Mouse (Mus musculus) heart, adult 2 months (tissue): Measurements from ENCODE around the gene Mmp24. TPM values are rescaled to one million over a fixed set of nuclear protein-coding genes. Genes with fewer than 3 reads are reported as not detected.

Experiments
- DNase-seq, 2 experiments: peaks; one replicate each; pipeline ENCODE4 v3.0.0; 2021
- H3K27ac ChIP-seq: fragments of 200-600 bp; 2 replicates; pipeline ENCODE4 v1.8.1; 2022
- H3K27me3 ChIP-seq: fragments of 200-500 bp; 2 replicates; pipeline ENCODE4 v1.6.1; 2012; ENCODE audit warnings: mild to moderate bottlenecking, low read length, inconsistent platforms, mixed read lengths; ENCODE audit not compliant: control insufficient read depth, insufficient read depth
- H3K36me3 ChIP-seq: fragments of 200-500 bp; 2 replicates; pipeline ENCODE4 v1.6.1; 2012; ENCODE audit warnings: low read length, inconsistent platforms; ENCODE audit not compliant: control insufficient read depth, insufficient read depth
- H3K4me1 ChIP-seq: fragments of 200-500 bp; 2 replicates; pipeline ENCODE4 v1.6.1; 2011; ENCODE audit warnings: low read length; ENCODE audit not compliant: control insufficient read depth, insufficient read depth
- H3K4me3 ChIP-seq: fragments of 200-600 bp; 2 replicates; pipeline ENCODE4 v1.8.1; 2022
- H3K79me2 ChIP-seq: fragments of 200-500 bp; replicated peaks from 2 replicates; pipeline ENCODE4 v1.6.1; 2012; ENCODE audit warnings: mild to moderate bottlenecking, inconsistent platforms, low read length, moderate library complexity, mixed read lengths; ENCODE audit not compliant: control insufficient read depth, insufficient read depth
- H3K9ac ChIP-seq: fragments of 200-500 bp; 2 replicates; pipeline ENCODE4 v1.6.1; 2012; ENCODE audit warnings: low read depth, mild to moderate bottlenecking, control low read depth, inconsistent platforms, low read length, mixed read lengths
- CTCF ChIP-seq: fragments of 200-600 bp; IDR thresholded peaks from 2 replicates; pipeline ENCODE4 v1.8.1; 2022; ENCODE audit warnings: antibody characterized with exemption, mild to moderate bottlenecking, moderate library complexity
- EP300 ChIP-seq: fragments of 200-500 bp; IDR thresholded peaks from 2 replicates; pipeline ENCODE4 v1.6.1; 2011; ENCODE audit warnings: low read depth, low read length, control low read depth; ENCODE audit not compliant: insufficient read depth
- POLR2A ChIP-seq: fragments of 200-500 bp; IDR thresholded peaks from 2 replicates; pipeline ENCODE4 v1.6.1; 2011; ENCODE audit warnings: mild to moderate bottlenecking, low read depth, low read length, control low read depth; ENCODE audit not compliant: insufficient read depth
- WGBS: fragments of 180-500 bp; shearing (Covaris S2); methylation state at CpG from one replicate; pipeline ENCODE4 v1.1.7; 2018; 5-methylcytosine and 5-hydroxymethylcytosine counted together
- intact Hi-C: fragments of 180-260 bp; cut with DNase I; formaldehyde crosslinking; loops from one replicate; pipeline ENCODE4 v1.15.1; 2025
- polyA plus RNA-seq: library from polyadenylated mRNA; depleted of rRNA; stranded (reverse); fragments of >200 nt; gene quantifications from 2 replicates; pipeline ENCODE4 v1.2.3, GENCODE M21; 2012
- total RNA-seq, 2 experiments: library from RNA; stranded (reverse); gene quantifications; 2 replicates each; pipeline ENCODE4 v1.2.3; 2021

Mmp24 gene
- total and polyA plus RNA-seq, 3 experiments, result not detected

DNA sequence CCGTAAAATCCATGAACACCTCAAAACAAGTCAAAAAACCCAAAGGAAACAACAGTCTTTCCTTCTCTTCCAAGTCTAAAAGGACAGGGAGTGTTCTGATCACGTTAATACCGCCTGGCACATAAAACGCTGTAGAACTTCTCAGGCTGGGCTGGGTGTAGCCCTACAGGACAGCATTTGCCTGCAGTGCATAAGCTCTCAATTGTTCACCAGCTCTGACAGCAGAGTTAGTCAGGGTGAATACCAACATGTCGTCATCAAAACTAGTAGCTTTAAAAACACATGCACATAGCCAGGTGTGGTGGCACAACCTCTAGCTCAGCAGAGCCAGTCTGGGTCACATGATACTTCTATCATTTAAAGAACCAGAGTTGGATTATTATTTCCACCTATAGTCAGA lies 45.6 kb downstream of the Mmp24 start:
- no peaks in the 10 kb centered on the region for H3K4me1 ChIP-seq
- H3K36me3 ChIP-seq, result no peaks in the 10 kb centered on the region
- no peak overlapping the region for H3K4me3 ChIP-seq
- intact Hi-C loops, result no loop called here
- H3K27me3 ChIP-seq, result no peaks in the 10 kb centered on the region
- no peak for DNase-seq
- 88% methylated on average over 5 of the region's 5 CpGs for WGBS
- 0 out of 2 replicates have a peak, but pooled peaks cover 2% of the 10 kb centered on the region for H3K79me2 ChIP-seq
- TF ChIP-seq POLR2A, result no peak
- no peak overlapping the region for H3K9ac ChIP-seq
- H3K27ac ChIP-seq, result no peak overlapping the region

DNA sequence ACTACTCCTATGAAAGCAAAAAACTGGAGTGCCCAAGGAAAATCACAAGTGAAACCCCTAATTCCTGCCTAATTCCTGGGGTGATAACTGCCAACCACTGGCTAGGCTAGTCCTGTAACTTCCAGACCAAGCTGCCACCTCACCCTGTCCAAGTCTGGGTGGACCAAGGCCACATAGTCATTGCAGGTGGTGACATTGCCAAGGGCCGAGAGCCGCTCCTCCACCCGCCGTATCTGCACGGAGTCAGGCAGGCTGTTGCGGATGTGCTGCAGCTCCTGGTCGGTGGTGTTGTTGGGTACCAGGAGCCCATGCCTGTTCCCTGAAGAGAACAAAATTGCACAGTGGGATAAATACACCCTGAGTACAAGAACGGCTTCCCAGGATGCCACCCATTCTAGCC lies 48.6 kb downstream of the Mmp24 start:
- Histone ChIP-seq H3K9ac (no peak overlapping the region), H3K4me1 (no peaks in the 10 kb centered on the region), H3K27me3 (no peaks in the 10 kb centered on the region), H3K36me3 (no peaks in the 10 kb centered on the region), H3K79me2 (0 out of 2 replicates have a peak, but pooled peaks cover 2% of the 10 kb centered on the region), H3K27ac (no peak overlapping the region), H3K4me3 (no peak overlapping the region)
- DNase-seq, result no peak
- 95% methylated on average over 8 of the region's 8 CpGs for WGBS
- TF ChIP-seq POLR2A (no peak), EP300 (no peak), CTCF (no peak)
- intact Hi-C loops, result no loop called here

DNA sequence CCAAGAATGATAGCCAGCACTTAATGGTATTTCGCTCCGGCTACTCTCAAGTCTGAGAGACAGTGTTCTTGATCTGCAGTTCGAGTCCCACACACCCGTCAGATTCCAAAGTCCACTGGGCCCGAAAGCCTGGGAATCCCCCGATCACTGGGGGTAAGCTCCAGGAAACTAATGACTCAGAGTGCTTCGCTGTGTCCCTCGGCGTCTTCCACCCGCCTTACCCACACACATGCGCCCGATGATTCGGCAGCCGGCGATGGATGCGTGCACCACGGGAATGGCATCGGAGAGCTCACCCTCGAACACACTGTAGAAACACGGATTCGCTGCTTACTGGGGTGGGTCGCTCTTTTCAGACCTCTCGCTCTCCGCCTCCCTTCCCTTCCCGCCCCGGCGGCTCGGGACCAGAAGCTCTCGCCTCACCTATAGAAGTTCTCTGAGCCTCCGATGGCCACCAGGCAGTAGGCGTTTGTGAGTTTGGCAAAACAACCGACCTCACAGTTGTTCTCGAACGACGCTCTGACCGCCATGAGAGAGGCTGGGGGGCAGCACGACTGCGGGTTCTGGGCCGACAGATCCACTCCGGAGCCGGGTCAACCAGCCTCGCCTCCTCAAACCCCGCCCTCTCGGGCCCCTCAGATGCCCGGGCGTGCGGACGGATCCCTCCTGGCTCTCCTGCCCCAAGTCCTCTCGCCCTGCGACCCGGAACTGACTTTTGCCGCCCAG lies 50.9 kb downstream of the Mmp24 start:
- Histone ChIP-seq H3K36me3 (no peaks in the 10 kb centered on the region), H3K27me3 (no peaks in the 10 kb centered on the region), H3K4me1 (no peaks in the 10 kb centered on the region), H3K9ac (peak overlapping the region; percentile 68), H3K79me2 (0 out of 2 replicates have a peak, but pooled peaks cover 2% of the 10 kb centered on the region), H3K4me3 (peak overlapping the region; percentile 86), H3K27ac (peak overlapping the region; percentile 68)
- WGBS, result under 1% methylated on average over 52 of the region's 52 CpGs
- intact Hi-C loops, result no loop called here
- DNase-seq, result no peak
- TF ChIP-seq POLR2A, result no peak

DNA sequence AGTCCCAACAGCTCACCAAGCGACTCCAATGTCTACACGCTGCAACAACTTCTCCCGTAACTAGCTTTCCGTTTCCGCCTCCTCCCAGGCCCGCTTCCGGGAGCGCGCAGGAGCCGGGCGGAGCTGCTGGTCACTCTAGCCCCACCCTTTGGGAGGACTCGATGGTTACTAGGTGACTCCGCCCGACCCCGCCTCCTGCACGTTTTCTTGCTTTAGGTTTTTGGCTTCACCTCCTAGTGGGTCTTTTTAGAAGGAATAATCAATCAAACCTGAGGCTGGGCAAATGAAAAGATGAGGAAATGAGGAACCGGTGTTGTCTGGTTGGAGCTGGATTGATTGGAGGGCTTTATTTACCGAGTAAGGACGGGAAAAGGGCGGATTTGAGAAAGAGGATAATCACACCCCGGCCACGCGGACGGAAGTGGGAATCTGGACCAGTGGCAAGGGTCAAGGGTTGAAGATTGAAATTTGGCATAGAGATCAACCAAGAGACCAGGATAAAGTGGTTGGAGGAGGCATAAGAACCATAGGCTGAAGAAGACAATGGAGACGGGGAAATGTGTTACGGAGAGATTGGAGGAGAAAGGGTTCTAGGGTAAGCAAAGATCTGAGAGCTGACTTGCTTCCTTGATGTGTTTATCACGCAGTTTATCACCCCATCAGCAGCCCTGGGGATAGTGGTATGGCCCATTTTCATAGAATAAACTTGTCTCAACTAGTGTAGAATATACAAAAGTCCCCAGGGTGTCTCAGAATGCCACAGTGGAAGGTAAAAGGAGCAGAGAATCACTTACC lies 51.7 kb downstream of the Mmp24 start, which contains the start of gene Eif6:
Gene Eif6, minus strand, starts transcription at position 296 of the 795 bp plus-strand sequence.
- H3K4me1 ChIP-seq, result no peaks in the 10 kb centered on the region
- peak within 1 kb of the TSS; percentile 68 for H3K9ac ChIP-seq
- whole genome bisulfite sequencing, result 2% methylated on average over 27 of the region's 27 CpGs
- peak within 1 kb of the TSS; percentile 86 for H3K4me3 ChIP-seq
- intact Hi-C loops, result no loop called here
- H3K36me3 ChIP-seq, result no peaks in the 10 kb centered on the region
- no peaks in the 10 kb centered on the region for H3K27me3 ChIP-seq
- 0 out of 2 replicates have a peak, but pooled peaks cover 2% of the 10 kb centered on the region for H3K79me2 ChIP-seq
- peak; percentile 86 to 91 for DNase-seq
- 0 out of 2 replicates have a peak, but pooled peaks have one; percentile 11 for TF ChIP-seq EP300
- peak; percentile 87 for TF ChIP-seq POLR2A
- TF ChIP-seq CTCF, result no peak
- peak within 1 kb of the TSS; percentile 68 for H3K27ac ChIP-seq

DNA sequence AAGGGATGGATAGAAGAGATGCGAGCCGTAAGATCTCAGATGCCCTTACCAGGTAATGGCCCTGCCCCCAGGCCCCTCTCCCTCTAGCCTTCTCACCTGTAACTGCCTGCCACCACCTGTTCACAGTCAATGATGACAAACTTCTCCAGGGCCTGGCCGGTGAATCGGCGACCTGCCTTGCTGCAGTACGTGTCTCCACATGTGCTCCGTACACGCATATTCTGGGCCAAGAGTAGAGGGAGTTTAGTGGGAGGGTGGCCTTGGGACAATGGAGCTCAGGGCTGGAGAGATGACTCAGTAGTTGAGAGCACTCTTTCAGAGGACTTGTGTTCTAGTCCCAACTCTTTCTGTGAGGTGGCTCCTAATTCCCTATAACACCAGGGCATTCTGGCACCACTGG lies 55.7 kb downstream of the Mmp24 start:
- H3K79me2 ChIP-seq, result no peaks in the 10 kb centered on the region
- intact Hi-C loops, result no loop called here
- no peak overlapping the region for H3K27ac ChIP-seq
- WGBS, result 88% methylated on average over 8 of the region's 8 CpGs
- TF ChIP-seq EP300 (no peak), CTCF (no peak), POLR2A (no peak)
- H3K4me3 ChIP-seq, result no peak overlapping the region
- no peak for DNase-seq
- H3K36me3 ChIP-seq, result no peaks in the 10 kb centered on the region
- no peaks in the 10 kb centered on the region for H3K27me3 ChIP-seq
- no peaks in the 10 kb centered on the region for H3K4me1 ChIP-seq
- no peak overlapping the region for H3K9ac ChIP-seq

DNA sequence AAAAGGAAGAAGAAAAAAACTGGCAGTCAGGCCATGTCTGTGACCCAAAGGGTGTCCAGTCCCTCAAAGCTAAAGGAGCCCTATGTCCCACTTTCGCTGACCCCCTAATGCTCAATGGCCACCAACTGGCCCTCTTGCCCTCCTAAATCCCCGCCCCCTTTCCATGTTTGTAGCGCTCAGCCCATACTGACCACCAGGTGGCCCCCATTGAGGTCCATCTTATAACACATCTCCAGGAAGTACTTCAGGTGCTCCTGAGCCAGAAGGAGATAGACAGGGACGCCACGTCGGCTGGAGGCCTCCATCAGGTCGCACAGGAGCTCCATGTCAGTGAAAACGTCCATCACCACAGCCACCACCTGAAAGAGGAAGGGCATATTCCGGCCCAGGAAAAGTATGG lies 56.2 kb downstream of the Mmp24 start:
- Histone ChIP-seq H3K9ac (no peak overlapping the region), H3K27me3 (no peaks in the 10 kb centered on the region), H3K79me2 (no peaks in the 10 kb centered on the region), H3K36me3 (no peaks in the 10 kb centered on the region), H3K4me3 (no peak overlapping the region), H3K27ac (no peak overlapping the region), H3K4me1 (no peaks in the 10 kb centered on the region)
- intact Hi-C loops, result no loop called here
- 53% methylated on average over 9 of the region's 9 CpGs for WGBS
- no peak for DNase-seq
- TF ChIP-seq EP300 (no peak), POLR2A (no peak), CTCF (peak; percentile 26)
